Mouse (Mus musculus) neutrophil, adult 5-6 weeks (primary cell): ENCODE results near the gene Dscam. TPM values are rescaled to one million over a fixed set of nuclear protein-coding genes. Genes with fewer than 3 reads are reported as not detected.

Experiments used
- ATAC-seq: fragments of 151-379, 151-347 bp; 2 replicates; pipeline ENCODE4 v1.8.0; 2017; ENCODE audit warnings: mild to moderate bottlenecking, moderate TSS enrichment; ENCODE audit not compliant: insufficient number of reproducible peaks, poor library complexity, low FRiP score, severe bottlenecking; ENCODE audit errors: extremely low read depth
- total RNA-seq: library from RNA; stranded (forward); fragments of 200-1000 nt; gene quantifications from 2 replicates; pipeline ENCODE4 v1.2.3, GENCODE M21; 2017

Dscam gene
- total RNA-seq, 1 experiment from 2014 or later = 0.23 TPM

GRCm38 (mm10) chr16:96567428-96567827 lies 603.1 kb downstream of the Dscam start:
- no peak for ATAC-seq

GRCm38 (mm10) chr16:96563350-96564257 lies 606.9 kb downstream of the Dscam start:
- no peak for ATAC-seq

- ATAC-seq = no peak
Observed at GRCm38 (mm10) chr16:96559796-96560195, 610.8 kb downstream of the Dscam start.

- no peak for ATAC-seq
Observed at GRCm38 (mm10) chr16:96558341-96558740, 612.2 kb downstream of the Dscam start.

- no peak for ATAC-seq
Observed at GRCm38 (mm10) chr16:96556621-96557020, 613.9 kb downstream of the Dscam start.

GRCm38 (mm10) chr16:96555412-96555811 lies 615.1 kb downstream of the Dscam start:
- no peak for ATAC-seq

GRCm38 (mm10) chr16:96552680-96553079 lies 617.9 kb downstream of the Dscam start:
- ATAC-seq = no peak

- peak; percentile 87 for ATAC-seq
Observed at GRCm38 (mm10) chr16:96541056-96541455, 629.5 kb downstream of the Dscam start.

Other genes starting within 250 kb of the Dscam start
- gene Bace2, start 186.0 kb upstream of the Dscam start, total RNA-seq = not detected in 2 replicates